Mouse (Mus musculus) hindbrain, embryonic 11.5 days (tissue): Measurements from ENCODE around the gene Malsu1. TPM values are rescaled to one million over a fixed set of nuclear protein-coding genes. Genes with fewer than 3 reads are reported as not detected.

ENCODE experiments used
- ATAC-seq: fragments of 200-750 bp; cut with Nextera tagmentation; 2 replicates; pipeline ENCODE4 v1.8.0; 2017; ENCODE audit warnings: mild to moderate bottlenecking, moderate TSS enrichment, moderate library complexity; ENCODE audit not compliant: low FRiP score
- DNase-seq: peaks from one replicate; pipeline ENCODE4 v3.0.0-alpha.2; 2015; ENCODE audit warnings: low spot score
- H3K27ac ChIP-seq: fragments of 300-500 bp; sonication (generic); 2 replicates; pipeline ENCODE4 v1.5.1; 2014; ENCODE audit warnings: mild to moderate bottlenecking, low read depth, low read length
- H3K27me3 ChIP-seq: fragments of 300-500 bp; sonication (generic); 2 replicates; pipeline ENCODE4 v1.6.1; 2014; ENCODE audit warnings: mild to moderate bottlenecking, low read length, moderate library complexity, mixed read lengths; ENCODE audit not compliant: control insufficient read depth, insufficient read depth
- H3K36me3 ChIP-seq: fragments of 300-500 bp; sonication (generic); 2 replicates; pipeline ENCODE4 v1.6.1; 2014; ENCODE audit warnings: mild to moderate bottlenecking, low read length, moderate library complexity, mixed read lengths; ENCODE audit not compliant: control insufficient read depth, insufficient read depth
- H3K4me1 ChIP-seq: fragments of 300-500 bp; sonication (generic); replicated peaks from 2 replicates; pipeline ENCODE4 v1.6.1; 2014; ENCODE audit warnings: low read length, mixed read lengths; ENCODE audit not compliant: control insufficient read depth, insufficient read depth
- H3K4me2 ChIP-seq: fragments of 300-500 bp; sonication (generic); replicated peaks from 2 replicates; pipeline ENCODE4 v1.6.1; 2014; ENCODE audit warnings: mild to moderate bottlenecking, low read depth, low read length
- H3K4me3 ChIP-seq: fragments of 300-500 bp; sonication (generic); 2 replicates; pipeline ENCODE4 v1.5.1; 2014; ENCODE audit warnings: low read depth, low read length
- H3K9ac ChIP-seq: fragments of 300-500 bp; sonication (generic); 2 replicates; pipeline ENCODE4 v1.6.1; 2014; ENCODE audit warnings: low read depth, low read length
- H3K9me3 ChIP-seq: fragments of 300-500 bp; sonication (generic); 2 replicates; pipeline ENCODE4 v1.6.1; 2016; ENCODE audit warnings: low read length; ENCODE audit not compliant: control insufficient read depth
- WGBS: fragments of 180-500 bp; shearing (Covaris S2); extraction: QIAGEN DNeasy Blood & Tissue Kit; methylation state at CpG from one replicate; pipeline ENCODE4 v1.1.7; 2014; 5-methylcytosine and 5-hydroxymethylcytosine counted together
- polyA plus RNA-seq: library from polyadenylated mRNA; unstranded; fragments of >200 nt; fragmentation: Nextera tagmentation; extraction: Ambion mirVana; gene quantifications from 2 replicates; pipeline ENCODE4 v1.2.1, GENCODE M21; 2014

The Malsu1 gene
- polyA plus RNA-seq = 56.2 and 57.9 TPM in 2 replicates

- H3K27me3 ChIP-seq = no peaks in the 10 kb centered on the region
- H3K4me2 ChIP-seq = peak within 1 kb of the TSS; percentile 64
- under 1% methylated on average over 49 of the region's 49 CpGs for WGBS
- H3K9ac ChIP-seq = peak within 1 kb of the TSS; percentile 95
- no peaks in the 10 kb centered on the region for H3K9me3 ChIP-seq
- no peaks in the 10 kb centered on the region for H3K36me3 ChIP-seq
- peak; percentile 96 for ATAC-seq
- DNase-seq = peak; percentile 96
- peak within 1 kb of the TSS; percentile 99 for H3K4me3 ChIP-seq
- H3K4me1 ChIP-seq = peaks cover 3% of the 10 kb centered on the region; the same call in 1 of the 2 replicates
- peak within 1 kb of the TSS; percentile 75; the same call in 1 of the 2 replicates for H3K27ac ChIP-seq
Measured at GRCm38 (mm10) chr6:49073304-49074116, at the start of gene Malsu1. Gene Malsu1 (plus strand): TSS chr6:49073795.

GRCm38 (mm10) chr6:49025290-49025689 is 48.3 kb upstream of the Malsu1 start:
- Histone ChIP-seq H3K9me3 (no peaks in the 10 kb centered on the region), H3K4me1 (no peaks in the 10 kb centered on the region), H3K27ac (no peak overlapping the region), H3K9ac (no peak overlapping the region), H3K4me3 (no peak overlapping the region), H3K4me2 (no peak overlapping the region), H3K27me3 (no peaks in the 10 kb centered on the region), H3K36me3 (no peaks in the 10 kb centered on the region)
- 87% methylated on average over 7 of the region's 7 CpGs for WGBS
- DNase-seq = no peak
- ATAC-seq = no peak

GRCm38 (mm10) chr6:49026496-49026895 is 47.1 kb upstream of the Malsu1 start:
- Histone ChIP-seq H3K4me1 (no peaks in the 10 kb centered on the region), H3K9ac (no peak overlapping the region), H3K4me2 (no peak overlapping the region), H3K27ac (no peak overlapping the region), H3K9me3 (no peaks in the 10 kb centered on the region), H3K36me3 (no peaks in the 10 kb centered on the region), H3K4me3 (no peak overlapping the region), H3K27me3 (no peaks in the 10 kb centered on the region)
- no peak for DNase-seq
- WGBS = 87% methylated on average over 5 of the region's 5 CpGs
- ATAC-seq = no peak

DNA sequence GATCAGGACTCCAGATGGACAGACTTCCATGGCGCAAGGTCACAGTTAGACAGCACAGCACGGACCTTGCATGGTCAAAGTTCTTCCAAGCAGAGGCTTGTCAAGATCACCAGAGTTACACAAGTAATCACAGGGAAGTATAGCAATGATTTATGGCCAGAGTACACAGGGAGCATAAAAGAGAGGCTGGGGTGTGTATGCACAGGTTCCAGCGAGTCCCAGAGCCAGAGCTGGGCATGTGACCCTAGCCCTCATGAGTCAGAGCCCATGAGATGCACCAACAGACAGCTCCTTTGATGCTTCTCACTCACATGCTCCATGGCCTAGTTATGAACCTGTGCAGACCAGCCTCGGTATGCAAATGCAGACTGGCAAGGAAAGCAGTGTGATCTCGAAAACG is 45.6 kb upstream of the Malsu1 start:
- Histone ChIP-seq H3K4me2 (no peak overlapping the region), H3K27ac (no peak overlapping the region), H3K4me1 (no peaks in the 10 kb centered on the region), H3K9me3 (no peaks in the 10 kb centered on the region), H3K9ac (no peak overlapping the region), H3K4me3 (no peak overlapping the region), H3K36me3 (no peaks in the 10 kb centered on the region), H3K27me3 (no peaks in the 10 kb centered on the region)
- WGBS = 86% methylated on average over 6 of the region's 6 CpGs
- no peak for DNase-seq
- ATAC-seq = no peak

- DNase-seq = no peak
- no peak overlapping the region for H3K27ac ChIP-seq
Measured at GRCm38 (mm10) chr6:49028708-49029107, 44.9 kb upstream of the Malsu1 start.

DNA sequence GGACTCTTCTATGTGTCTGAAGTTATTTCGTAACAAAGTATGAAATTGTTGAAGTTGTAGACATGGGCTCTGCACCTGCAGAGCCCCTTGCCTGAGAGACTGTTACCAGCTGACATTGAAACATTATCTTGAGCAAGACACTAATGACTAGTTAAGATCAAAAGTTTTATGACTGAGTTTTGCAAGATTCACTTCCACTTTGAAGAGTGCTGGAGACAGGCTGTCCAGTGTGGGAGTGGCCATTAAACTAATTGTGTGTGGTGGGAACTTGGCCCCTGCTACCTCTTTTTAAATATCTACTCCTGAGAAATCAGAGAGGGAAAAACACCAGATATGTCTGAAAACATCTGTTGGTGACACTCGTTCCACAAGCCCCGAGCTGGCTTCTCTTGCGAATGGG is 42.4 kb upstream of the Malsu1 start:
- no peaks in the 10 kb centered on the region for H3K4me1 ChIP-seq
- DNase-seq = no peak
- no peaks in the 10 kb centered on the region for H3K9me3 ChIP-seq
- no peaks in the 10 kb centered on the region for H3K27me3 ChIP-seq
- no peaks in the 10 kb centered on the region for H3K36me3 ChIP-seq
- WGBS = 89% methylated on average over 4 of the region's 4 CpGs
- H3K27ac ChIP-seq = no peak overlapping the region
- no peak overlapping the region for H3K9ac ChIP-seq
- no peak overlapping the region for H3K4me2 ChIP-seq
- no peak overlapping the region for H3K4me3 ChIP-seq
- ATAC-seq = no peak

More at GRCm38 (mm10) chr6:49028708-49029107, 44.9 kb upstream of the Malsu1 start:
- no peak for ATAC-seq
- Histone ChIP-seq H3K4me1 (no peaks in the 10 kb centered on the region), H3K9ac (no peak overlapping the region), H3K27me3 (no peaks in the 10 kb centered on the region), H3K36me3 (no peaks in the 10 kb centered on the region), H3K4me3 (no peak overlapping the region), H3K9me3 (no peaks in the 10 kb centered on the region), H3K4me2 (no peak overlapping the region)
- 89% methylated on average over 3 of the region's 3 CpGs for WGBS

GRCm38 (mm10) chr6:49032783-49033182 is 40.8 kb upstream of the Malsu1 start:
- Histone ChIP-seq H3K4me1 (no peaks in the 10 kb centered on the region), H3K27me3 (no peaks in the 10 kb centered on the region; the same call in 1 of the 2 replicates), H3K9me3 (no peaks in the 10 kb centered on the region), H3K4me2 (no peak overlapping the region), H3K27ac (no peak overlapping the region), H3K9ac (no peak overlapping the region), H3K4me3 (no peak overlapping the region), H3K36me3 (no peaks in the 10 kb centered on the region)
- no peak for DNase-seq
- 70% methylated on average over 4 of the region's 4 CpGs for WGBS
- ATAC-seq = no peak

- Histone ChIP-seq H3K27me3 (no peaks in the 10 kb centered on the region; the same call in 1 of the 2 replicates), H3K36me3 (no peaks in the 10 kb centered on the region), H3K4me1 (no peaks in the 10 kb centered on the region), H3K9ac (no peak within 1 kb of the TSS), H3K4me3 (no peak within 1 kb of the TSS), H3K27ac (no peak within 1 kb of the TSS), H3K4me2 (no peak within 1 kb of the TSS), H3K9me3 (no peaks in the 10 kb centered on the region)
- peak; percentile 9 for DNase-seq
- ATAC-seq = no peak
- 47% methylated on average over 28 of the region's 28 CpGs for WGBS
Measured at GRCm38 (mm10) chr6:49036275-49037267, 37.0 kb upstream of the Malsu1 start, which contains the start of gene Gpnmb. Gene Gpnmb (plus strand): TSS chr6:49036546.
